Mouse (Mus musculus) lung, postnatal 0 days (tissue): Measurements from ENCODE around the gene Nrl.
A peak's percentile ranks its signal among the peaks of the same experiment; 100 is the strongest.

Experiments used
- CTCF ChIP-seq: IDR thresholded peaks from 2 replicates; pipeline ENCODE4 v1.5.1; 2016; ENCODE audit warnings: antibody characterized with exemption, mild to moderate bottlenecking
- EP300 ChIP-seq: IDR thresholded peaks from 2 replicates; pipeline ENCODE4 v1.6.1; 2016; ENCODE audit warnings: antibody characterized with exemption, mild to moderate bottlenecking, control low read depth

GRCm38 (mm10) chr14:55565748-55566147, 41.0 kb upstream of the Nrl start:
- TF ChIP-seq CTCF (peak; percentile 35), EP300 (no peak)
